Mouse (Mus musculus): ENCODE data around the gene Vmn1r24. TPM values are rescaled to one million over a fixed set of nuclear protein-coding genes. Genes with fewer than 3 reads are reported as not detected.
"Not testable (repeated sequence)": the region's sequence is repeated elsewhere in the genome, so short reads cannot be mapped to it uniquely, and the experiment has no call there.

Gene Vmn1r24
- polyA plus RNA-seq (2015; fragmentation: Nextera tagmentation; extraction: Ambion mirVana), result not detected in 2 replicates

DNA sequence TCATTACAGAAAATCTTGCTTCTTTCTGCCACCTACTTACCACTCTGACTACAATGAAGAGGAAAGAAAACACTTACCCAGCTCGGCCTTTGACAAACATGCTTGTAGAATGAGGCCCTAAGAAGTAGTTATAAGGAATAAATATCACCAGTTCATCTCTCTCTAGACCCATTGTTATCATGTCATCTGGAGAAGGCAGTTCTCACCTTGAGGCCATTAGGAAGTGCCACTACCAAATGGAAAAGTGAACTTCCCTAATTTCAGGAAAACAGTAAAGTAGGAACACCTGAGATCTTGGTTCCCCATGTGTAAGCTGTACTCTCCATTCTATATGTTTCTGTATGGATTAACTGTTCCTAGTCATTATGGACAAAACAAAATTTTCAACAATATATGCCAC, at the start of gene Vmn1r24:
TSS of gene Vmn1r24 (minus strand) at position 101 of the 400 bp plus-strand sequence.
- not testable (repeated sequence) for H3K4me2 ChIP-seq; H3K4me3 ChIP-seq (replicated peaks); H3K9ac ChIP-seq; ATAC-seq (replicated peaks; ENCODE audit: low FRiP score); H3K27me3 ChIP-seq; H3K9me3 ChIP-seq (replicated peaks); H3K4me1 ChIP-seq; H3K36me3 ChIP-seq; H3K27ac ChIP-seq
- WGBS, result 78% methylated on average over 1 of the region's 1 CpGs

DNA sequence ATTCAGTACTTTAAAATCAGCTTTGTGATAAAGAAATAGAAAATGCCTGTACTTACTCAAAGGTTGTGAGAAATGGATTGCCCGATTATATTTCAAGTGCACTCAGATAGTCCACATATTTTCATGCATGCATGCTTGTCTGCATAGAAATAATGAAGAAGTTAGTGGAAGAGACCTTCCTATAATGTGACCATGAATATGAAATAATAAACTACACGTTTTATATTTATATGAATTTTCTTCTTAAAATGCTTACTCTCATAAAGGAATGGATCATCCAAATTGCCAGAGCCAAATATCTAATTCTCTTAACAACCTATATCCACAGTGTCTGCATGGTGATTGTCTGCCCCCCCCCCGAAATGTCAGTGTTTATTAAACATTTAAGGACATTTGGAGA, 19.4 kb upstream of the Vmn1r24 start, which contains the start of gene Vmn1r25:
TSS of gene Vmn1r25 (minus strand) at position 101 of the 400 bp plus-strand sequence.
- no peak within 1 kb of the TSS for H3K9ac ChIP-seq
- H3K27me3 ChIP-seq, result no peaks in the 10 kb centered on the region
- no peaks in the 10 kb centered on the region for H3K36me3 ChIP-seq
- no peak within 1 kb of the TSS for H3K4me2 ChIP-seq
- ATAC-seq (replicated peaks; ENCODE audit: low FRiP score), result no peak
- H3K9me3 ChIP-seq (replicated peaks), result no peaks in the 10 kb centered on the region
- no peak within 1 kb of the TSS for H3K27ac ChIP-seq
- no peaks in the 10 kb centered on the region for H3K4me1 ChIP-seq
- WGBS, result 74% methylated on average over 3 of the region's 3 CpGs
- H3K4me3 ChIP-seq (replicated peaks), result no peak within 1 kb of the TSS

DNA sequence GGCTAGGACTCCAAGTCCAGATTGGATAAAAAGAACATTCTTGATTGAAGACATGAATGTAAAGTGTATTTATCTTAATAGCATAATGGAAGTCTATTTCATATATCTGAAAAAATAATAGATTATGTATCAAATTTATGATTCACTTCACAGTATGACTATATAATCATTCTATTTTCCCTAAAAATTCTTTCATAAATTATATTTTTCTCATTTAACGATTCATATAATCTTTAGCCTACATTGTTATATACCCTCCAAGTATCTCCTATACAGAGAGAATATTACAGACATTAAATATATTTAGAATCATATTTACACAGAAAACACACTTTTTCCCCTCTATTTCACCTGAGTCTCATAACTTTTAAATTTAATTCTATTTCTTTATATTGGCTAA, 34.6 kb downstream of the Vmn1r24 start, which contains the start of gene Vmn1r23:
TSS of gene Vmn1r23 (minus strand) at position 101 of the 400 bp plus-strand sequence.
- 89% methylated on average over 1 of the region's 1 CpGs for WGBS
- H3K9me3 ChIP-seq (replicated peaks), result no peaks in the 10 kb centered on the region
- no peaks in the 10 kb centered on the region for H3K36me3 ChIP-seq
- ATAC-seq (replicated peaks; ENCODE audit: low FRiP score), result no peak
- no peaks in the 10 kb centered on the region for H3K27me3 ChIP-seq
- no peaks in the 10 kb centered on the region for H3K4me1 ChIP-seq
- H3K27ac ChIP-seq, result no peak within 1 kb of the TSS
- H3K4me3 ChIP-seq (replicated peaks), result no peak within 1 kb of the TSS
- no peak within 1 kb of the TSS for H3K9ac ChIP-seq
- H3K4me2 ChIP-seq, result no peak within 1 kb of the TSS

DNA sequence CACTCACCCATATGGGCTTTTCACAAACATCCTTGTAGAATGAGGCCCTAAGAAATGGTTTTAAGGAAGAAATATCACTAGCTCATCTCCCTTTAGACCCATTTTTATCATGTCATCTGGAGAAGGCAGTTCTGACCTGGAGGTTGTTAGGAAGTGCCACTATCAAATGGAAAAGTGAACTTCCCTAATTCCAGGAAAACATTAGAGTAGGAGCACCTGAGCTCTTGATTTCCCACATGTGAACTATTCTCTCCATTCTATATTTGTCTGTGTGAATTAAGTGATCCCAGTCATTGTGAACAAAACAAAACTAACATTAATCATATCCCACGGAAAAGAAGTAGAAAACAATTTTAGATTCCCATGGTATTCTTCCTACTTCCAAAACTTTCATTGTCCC, 53.4 kb downstream of the Vmn1r24 start, which contains the start of gene Vmn1r22:
TSS of gene Vmn1r22 (minus strand) at position 101 of the 400 bp plus-strand sequence.
- ATAC-seq (replicated peaks; ENCODE audit: low FRiP score), result no peak
- Histone ChIP-seq H3K4me1 (no peaks in the 10 kb centered on the region), H3K4me2 (no peak within 1 kb of the TSS), H3K27ac (no peak within 1 kb of the TSS), H3K27me3 (no peaks in the 10 kb centered on the region), H3K4me3 (replicated peaks) (no peak within 1 kb of the TSS), H3K36me3 (no peaks in the 10 kb centered on the region), H3K9me3 (replicated peaks) (peaks cover 4% of the 10 kb centered on the region; the same call in 1 of the 2 replicates), H3K9ac (no peak within 1 kb of the TSS)
- 90% methylated on average over 1 of the region's 1 CpGs for WGBS

Other genes starting within 250 kb of the Vmn1r24 start
- gene Vopp1, start 136.3 kb downstream of the Vmn1r24 start, polyA plus RNA-seq (2015; fragmentation: Nextera tagmentation; extraction: Ambion mirVana), result 44.8 and 48.0 TPM in 2 replicates
- gene Vmn1r21, start 111.2 kb downstream of the Vmn1r24 start, polyA plus RNA-seq (2015; fragmentation: Nextera tagmentation; extraction: Ambion mirVana), result 0.14 TPM in 1 of 2 replicates, not detected in the other
- gene Vmn1r22, start 53.5 kb downstream of the Vmn1r24 start, polyA plus RNA-seq (2015; fragmentation: Nextera tagmentation; extraction: Ambion mirVana), result not detected in 2 replicates
- gene Vmn1r23, start 34.7 kb downstream of the Vmn1r24 start, polyA plus RNA-seq (2015; fragmentation: Nextera tagmentation; extraction: Ambion mirVana), result not detected in 2 replicates
- gene Vmn1r25, start 19.3 kb upstream of the Vmn1r24 start, polyA plus RNA-seq (2015; fragmentation: Nextera tagmentation; extraction: Ambion mirVana), result not detected in 2 replicates
- gene Vmn1r26, start 53.7 kb upstream of the Vmn1r24 start, polyA plus RNA-seq (2015; fragmentation: Nextera tagmentation; extraction: Ambion mirVana), result not detected in 2 replicates

All from kidney, embryonic 15.5 days (tissue).